Mouse (Mus musculus) embryonic fibroblast, embryonic 13.5 days (primary cell): ENCODE measurements around the gene Sorbs2.

Experiments used
- CTCF ChIP-seq: IDR thresholded peaks from 2 replicates; pipeline ENCODE4 v1.5.1; 2011; ENCODE audit warnings: mild to moderate bottlenecking, control low read depth, low read length, moderate library complexity, borderline replicate concordance; ENCODE audit not compliant: insufficient read depth
- POLR2A ChIP-seq: IDR thresholded peaks from 2 replicates; pipeline ENCODE4 v1.6.1; 2011; ENCODE audit warnings: low read depth, mild to moderate bottlenecking, control low read depth, low read length, moderate library complexity

DNA sequence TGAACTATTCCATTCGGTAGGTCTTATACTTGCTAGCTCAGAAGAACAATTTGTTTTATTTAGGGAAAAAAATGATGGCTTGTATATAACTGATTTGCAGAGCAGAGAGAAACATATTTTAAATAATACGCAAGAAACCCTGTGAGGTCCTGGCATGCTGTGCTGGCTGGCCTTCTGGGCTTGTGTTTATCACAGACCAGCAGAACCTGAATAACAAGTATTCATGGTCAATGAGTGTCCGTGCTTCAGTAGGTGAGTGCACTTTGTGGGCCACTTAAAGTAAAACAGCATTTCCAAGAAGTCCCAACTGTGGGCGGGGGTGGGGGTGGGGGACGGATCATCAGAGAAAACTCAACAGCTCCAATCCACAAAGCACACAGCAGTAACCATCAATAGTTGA, 107.0 kb downstream of the Sorbs2 start:
- no peak for TF ChIP-seq CTCF
- TF ChIP-seq POLR2A, result no peak
